Mouse (Mus musculus) stomach, postnatal 0 days (tissue): ENCODE measurements around the gene Hnrnpu. TPM values are rescaled to one million over a fixed set of nuclear protein-coding genes. Genes with fewer than 3 reads are reported as not detected.

Experiments
- ATAC-seq: fragments of 200-750 bp; cut with Nextera tagmentation; 2 replicates; pipeline ENCODE4 v1.8.0; 2017; ENCODE audit not compliant: low FRiP score, low TSS enrichment
- DNase-seq: peaks from one replicate; pipeline ENCODE4 v3.0.0-alpha.2; 2016; ENCODE audit warnings: low spot score
- H3K27ac ChIP-seq: fragments of 300-500 bp; sonication (generic); replicated peaks from 2 replicates; pipeline ENCODE4 v1.5.1; 2014; ENCODE audit warnings: mild to moderate bottlenecking, control low read depth
- H3K27me3 ChIP-seq: fragments of 300-500 bp; sonication (generic); 2 replicates; pipeline ENCODE4 v1.6.1; 2014; ENCODE audit warnings: low read length; ENCODE audit not compliant: control insufficient read depth, insufficient read depth
- H3K36me3 ChIP-seq: fragments of 300-500 bp; sonication (generic); 2 replicates; pipeline ENCODE4 v1.6.1; 2014; ENCODE audit warnings: low read length, mixed read lengths; ENCODE audit not compliant: control insufficient read depth, insufficient read depth
- H3K4me1 ChIP-seq: fragments of 300-500 bp; sonication (generic); replicated peaks from 2 replicates; pipeline ENCODE4 v1.6.1; 2014; ENCODE audit warnings: antibody characterized with exemption; ENCODE audit not compliant: control insufficient read depth, insufficient read depth
- H3K4me2 ChIP-seq: fragments of 300-500 bp; sonication (generic); replicated peaks from 2 replicates; pipeline ENCODE4 v1.6.1; 2014; ENCODE audit warnings: low read depth, mild to moderate bottlenecking, control low read depth, moderate library complexity
- H3K4me3 ChIP-seq: fragments of 300-500 bp; sonication (generic); 2 replicates; pipeline ENCODE4 v1.5.1; 2014; ENCODE audit warnings: low read depth, low read length, control low read depth
- H3K9ac ChIP-seq: fragments of 300-500 bp; sonication (generic); 2 replicates; pipeline ENCODE4 v1.6.1; 2014; ENCODE audit warnings: mild to moderate bottlenecking, low read length, control low read depth, mixed read lengths
- H3K9me3 ChIP-seq: fragments of 300-500 bp; sonication (generic); 2 replicates; pipeline ENCODE4 v1.6.1; 2016; ENCODE audit warnings: low read length; ENCODE audit not compliant: control insufficient read depth
- CTCF ChIP-seq: IDR thresholded peaks from 2 replicates; pipeline ENCODE4 v1.5.1; 2016; ENCODE audit warnings: antibody characterized with exemption, low read depth, mild to moderate bottlenecking, moderate library complexity
- EP300 ChIP-seq: optimal IDR thresholded peaks from 2 replicates; pipeline ENCODE3; 2016; ENCODE audit warnings: antibody characterized with exemption
- WGBS: fragments of 180-500 bp; shearing (Covaris S2); extraction: QIAGEN DNeasy Blood & Tissue Kit; methylation state at CpG from one replicate; pipeline ENCODE4 v1.1.7; 2014; 5-methylcytosine and 5-hydroxymethylcytosine counted together
- polyA plus RNA-seq: library from polyadenylated mRNA; unstranded; fragments of >200 nt; fragmentation: Nextera tagmentation; extraction: Ambion mirVana; gene quantifications from 2 replicates; pipeline ENCODE4 v1.2.1, GENCODE M21; 2015

Hnrnpu gene
- polyA plus RNA-seq, 1 experiment from 2014 or later = 129 TPM

- DNase-seq (no peak), ATAC-seq (peak; percentile 30; the same call in 1 of the 2 replicates)
- no peaks in the 10 kb centered on the region for H3K27me3 ChIP-seq
- peak overlapping the region; percentile 99 for H3K27ac ChIP-seq
- WGBS = 0% methylated on average over 12 of the region's 12 CpGs
- H3K9ac ChIP-seq = peak overlapping the region; percentile 87
- TF ChIP-seq EP300 (no peak), CTCF (no peak)
- H3K9me3 ChIP-seq = no peaks in the 10 kb centered on the region
- H3K36me3 ChIP-seq = peaks cover 18% of the 10 kb centered on the region
- H3K4me2 ChIP-seq = peak overlapping the region; percentile 70
- H3K4me1 ChIP-seq = no peaks in the 10 kb centered on the region; the same call in 1 of the 2 replicates
- H3K4me3 ChIP-seq = peak overlapping the region; percentile 60
Measured at GRCm38 (mm10) chr1:178319295-178320037, 18.1 kb downstream of the Hnrnpu start.

GRCm38 (mm10) chr1:178318389-178319184 is 19.0 kb downstream of the Hnrnpu start, which contains the start of gene Cox20:
Cox20 (plus strand) TSS chr1:178319130.
- Histone ChIP-seq H3K4me3 (peak within 1 kb of the TSS; percentile 60), H3K4me1 (no peaks in the 10 kb centered on the region; the same call in 1 of the 2 replicates), H3K36me3 (peaks cover 13% of the 10 kb centered on the region), H3K27me3 (no peaks in the 10 kb centered on the region), H3K27ac (peak within 1 kb of the TSS; percentile 99), H3K4me2 (peak within 1 kb of the TSS; percentile 70), H3K9me3 (no peaks in the 10 kb centered on the region), H3K9ac (peak within 1 kb of the TSS; percentile 87)
- TF ChIP-seq CTCF = peak; percentile 10; the same call in 1 of the 2 replicates
- peak; percentile 47 for TF ChIP-seq EP300
- under 1% methylated on average over 76 of the region's 83 CpGs for WGBS
- ATAC-seq = peak; percentile 95
- peak; percentile 98 for DNase-seq

GRCm38 (mm10) chr1:178318002-178318388 is 19.6 kb downstream of the Hnrnpu start:
- peak; percentile 90 for DNase-seq

GRCm38 (mm10) chr1:178317275-178318001 is 20.2 kb downstream of the Hnrnpu start:
- peak overlapping the region; percentile 87 for H3K9ac ChIP-seq
- no peaks in the 10 kb centered on the region for H3K27me3 ChIP-seq
- H3K4me3 ChIP-seq = peak overlapping the region; percentile 60
- WGBS = 32% methylated on average over 10 of the region's 10 CpGs
- H3K27ac ChIP-seq = peak overlapping the region; percentile 99
- TF ChIP-seq CTCF (no peak), EP300 (no peak)
- H3K4me2 ChIP-seq = peak overlapping the region; percentile 70
- no peaks in the 10 kb centered on the region for H3K9me3 ChIP-seq
- ATAC-seq (no peak), DNase-seq (no peak)
- H3K36me3 ChIP-seq = 0 out of 2 replicates have a peak, but pooled peaks cover 3% of the 10 kb centered on the region
- H3K4me1 ChIP-seq = no peaks in the 10 kb centered on the region; the same call in 1 of the 2 replicates

More at GRCm38 (mm10) chr1:178318002-178318388, 19.6 kb downstream of the Hnrnpu start:
- Histone ChIP-seq H3K4me3 (peak overlapping the region; percentile 60), H3K4me2 (peak overlapping the region; percentile 70), H3K27me3 (no peaks in the 10 kb centered on the region), H3K36me3 (peaks cover 7% of the 10 kb centered on the region), H3K9ac (peak overlapping the region; percentile 87), H3K9me3 (no peaks in the 10 kb centered on the region), H3K4me1 (no peaks in the 10 kb centered on the region; the same call in 1 of the 2 replicates), H3K27ac (peak overlapping the region; percentile 99)
- ATAC-seq = peak; percentile 78
- WGBS = under 1% methylated on average over 17 of the region's 17 CpGs
- TF ChIP-seq EP300 = peak; percentile 52
- no peak for TF ChIP-seq CTCF

- H3K4me2 ChIP-seq = no peak overlapping the region
Measured at GRCm38 (mm10) chr1:178314236-178314635, 23.4 kb downstream of the Hnrnpu start.

More at GRCm38 (mm10) chr1:178314236-178314635, 23.4 kb downstream of the Hnrnpu start:
- no peak overlapping the region for H3K4me3 ChIP-seq
- 55% methylated on average over 2 of the region's 2 CpGs for WGBS
- H3K36me3 ChIP-seq = no peaks in the 10 kb centered on the region
- ATAC-seq (no peak), DNase-seq (no peak)
- H3K9ac ChIP-seq = no peak overlapping the region
- H3K9me3 ChIP-seq = no peaks in the 10 kb centered on the region
- TF ChIP-seq CTCF (no peak), EP300 (no peak)
- H3K27me3 ChIP-seq = no peaks in the 10 kb centered on the region
- no peaks in the 10 kb centered on the region for H3K4me1 ChIP-seq
- H3K27ac ChIP-seq = no peak overlapping the region
